Mouse (Mus musculus): ENCODE measurements around the gene Tigit.

Tigit gene

DNA sequence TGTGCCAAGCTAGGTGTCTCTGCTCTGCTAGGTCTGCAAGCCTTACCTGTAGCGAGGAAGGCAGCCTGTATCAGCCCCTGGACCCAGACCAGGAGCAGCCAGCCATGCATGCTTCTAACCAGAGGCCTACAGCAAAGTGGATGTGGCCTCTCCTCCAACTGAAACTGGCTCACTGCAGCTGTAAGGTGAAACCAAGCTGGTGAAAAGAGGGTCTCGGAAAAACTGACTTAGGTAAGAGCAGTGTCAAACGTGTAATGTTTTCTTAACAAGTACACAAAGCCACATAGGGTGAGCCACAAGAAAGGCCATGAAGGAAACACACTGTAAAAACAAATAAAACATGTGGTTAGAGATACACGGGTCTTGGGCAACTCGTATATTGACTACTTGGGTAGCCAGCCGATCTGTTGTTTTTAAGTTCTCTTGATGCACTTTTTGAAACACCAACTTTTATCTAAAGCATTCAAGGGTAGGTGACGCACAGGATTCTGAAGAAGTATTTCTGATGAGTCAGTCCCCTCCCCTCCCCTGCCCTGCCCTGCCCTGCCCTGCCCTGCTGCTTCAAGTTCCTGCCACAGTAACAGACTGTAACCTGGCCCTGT lies at the start of gene Tigit:
Gene Tigit, minus strand, starts transcription at position 169 of the 602 bp plus-strand sequence.
- DNase-seq, result no peak

- DNase-seq, result no peak
Observed at GRCm38 (mm10) chr16:43711361-43711760, 47.4 kb upstream of the Tigit start.

GRCm38 (mm10) chr16:43710651-43711050 lies 46.7 kb upstream of the Tigit start:
- no peak for DNase-seq

GRCm38 (mm10) chr16:43710134-43710475 lies 46.2 kb upstream of the Tigit start:
- DNase-seq, result no peak

- DNase-seq, result no peak
Observed at GRCm38 (mm10) chr16:43709432-43710133, 45.6 kb upstream of the Tigit start.

- no peak for DNase-seq
Observed at GRCm38 (mm10) chr16:43709062-43709413, 45.1 kb upstream of the Tigit start.

- DNase-seq, result no peak
Observed at GRCm38 (mm10) chr16:43708335-43709061, 44.6 kb upstream of the Tigit start.

DNA sequence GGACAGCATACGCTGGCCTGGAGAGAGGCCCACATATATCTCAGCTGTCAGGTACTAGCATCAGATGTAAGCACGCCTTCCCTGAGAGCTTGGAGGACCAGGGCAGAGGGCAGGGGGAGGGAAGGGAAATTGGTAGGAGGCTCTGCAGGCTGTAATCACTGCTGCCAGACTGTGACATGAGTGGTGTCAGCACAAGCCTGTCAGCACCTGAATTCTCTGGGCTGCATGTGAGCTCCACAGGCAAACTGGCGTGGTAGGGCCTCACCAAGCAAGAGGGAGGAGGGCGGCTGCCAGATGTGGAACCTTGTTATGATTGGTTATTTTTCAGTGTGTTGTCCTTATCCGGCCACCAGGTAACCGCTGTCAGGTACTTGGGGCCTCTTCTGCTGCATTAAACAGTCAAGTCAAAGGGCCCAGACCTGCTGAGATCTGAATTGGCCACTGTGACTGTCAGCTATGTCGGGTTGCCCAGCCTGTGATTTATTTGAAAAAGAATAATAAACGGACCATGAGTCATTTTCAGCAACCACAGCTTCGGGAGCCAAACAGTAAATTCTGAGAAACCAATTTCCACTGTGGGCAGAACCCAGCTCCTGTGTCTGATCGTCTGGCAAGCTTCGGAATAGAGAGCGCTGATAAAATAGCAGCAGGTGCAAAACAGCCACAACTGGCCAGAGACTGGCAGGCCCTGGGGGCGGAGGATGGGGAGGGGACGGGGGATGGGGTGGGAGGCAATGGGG lies 38.0 kb upstream of the Tigit start:
- no peak for DNase-seq

GRCm38 (mm10) chr16:43700575-43700974 lies 36.6 kb upstream of the Tigit start:
- DNase-seq, result no peak

GRCm38 (mm10) chr16:43698735-43699649 lies 35.0 kb upstream of the Tigit start:
- DNase-seq, result no peak

DNA sequence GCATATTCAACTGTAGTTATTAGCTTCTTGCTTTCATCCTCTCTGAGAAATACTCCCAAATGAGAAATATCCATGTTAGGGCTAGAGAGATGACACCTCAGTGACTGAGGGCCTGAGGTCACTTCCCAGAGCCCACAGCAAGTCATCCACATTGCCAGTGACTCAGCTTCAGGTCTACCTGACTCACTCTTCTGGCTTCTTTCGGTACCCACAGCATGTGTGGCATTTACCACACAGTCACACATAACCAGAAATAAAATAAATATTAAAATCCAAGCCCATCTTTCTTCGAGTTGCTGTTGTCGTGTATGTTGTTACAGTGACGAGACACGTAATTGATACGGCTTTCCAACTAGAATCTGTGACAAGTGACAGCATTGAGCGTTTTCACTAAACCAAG lies 33.8 kb upstream of the Tigit start:
- DNase-seq, result no peak

DNA sequence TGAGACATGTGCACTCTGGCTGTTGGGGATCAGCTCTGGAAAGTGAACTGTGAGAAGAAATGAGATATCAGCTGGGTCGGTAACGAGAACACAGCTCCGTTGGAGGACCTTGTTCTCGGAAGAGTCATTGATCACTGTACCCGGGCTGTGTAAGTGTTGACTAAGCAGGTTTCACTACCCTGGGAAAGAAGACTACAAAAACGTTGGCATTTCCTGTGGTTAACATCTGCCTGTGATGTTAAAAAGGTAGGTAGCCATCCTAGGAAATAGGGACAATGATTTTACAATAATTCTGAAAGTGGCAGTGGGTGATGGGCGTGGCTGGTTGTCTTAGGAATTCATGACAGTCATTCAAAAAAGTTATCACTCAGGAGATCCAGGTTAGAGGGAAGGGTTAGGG lies 31.9 kb upstream of the Tigit start:
- no peak for DNase-seq

DNA sequence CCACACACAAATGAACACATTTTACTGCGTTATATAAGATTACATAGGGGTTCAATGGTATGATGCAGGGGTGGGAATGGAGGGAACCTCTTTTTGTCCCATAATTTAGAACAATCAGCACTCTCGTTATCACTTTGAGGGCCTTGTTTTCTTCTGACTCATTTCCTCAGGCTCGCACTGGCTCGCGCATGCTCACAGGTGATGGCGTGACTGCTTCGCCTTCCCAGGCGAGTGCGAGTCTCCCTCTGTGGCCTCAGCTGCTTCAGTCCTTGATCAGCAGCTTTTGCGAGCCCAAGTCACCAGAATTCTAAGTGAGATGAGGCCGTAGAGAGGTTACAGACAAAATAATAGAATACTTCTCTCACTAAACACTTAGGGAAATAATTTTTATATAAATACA lies 30.2 kb upstream of the Tigit start:
- DNase-seq, result no peak

- DNase-seq, result no peak
Observed at GRCm38 (mm10) chr16:43692611-43693010, 28.7 kb upstream of the Tigit start.

DNA sequence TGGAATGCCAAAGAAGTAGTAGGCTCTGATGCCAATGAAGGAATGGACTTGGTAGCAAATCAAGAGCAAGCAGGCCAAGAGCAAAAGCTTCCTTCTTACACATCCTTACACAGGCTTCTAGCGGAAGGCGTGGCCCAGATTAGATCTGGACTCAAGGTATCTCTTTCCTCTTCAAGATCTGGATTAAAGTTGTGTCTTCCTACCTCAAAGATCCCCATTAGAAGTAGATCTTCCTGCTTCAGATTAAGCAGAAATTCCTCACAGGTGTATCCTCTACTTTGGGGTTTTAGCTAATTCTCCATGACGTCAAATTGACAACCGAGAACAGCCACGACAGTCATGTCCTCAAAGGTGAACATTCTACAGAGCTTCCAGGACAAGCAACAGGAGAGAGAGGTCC lies 27.8 kb upstream of the Tigit start:
- DNase-seq, result no peak

DNA sequence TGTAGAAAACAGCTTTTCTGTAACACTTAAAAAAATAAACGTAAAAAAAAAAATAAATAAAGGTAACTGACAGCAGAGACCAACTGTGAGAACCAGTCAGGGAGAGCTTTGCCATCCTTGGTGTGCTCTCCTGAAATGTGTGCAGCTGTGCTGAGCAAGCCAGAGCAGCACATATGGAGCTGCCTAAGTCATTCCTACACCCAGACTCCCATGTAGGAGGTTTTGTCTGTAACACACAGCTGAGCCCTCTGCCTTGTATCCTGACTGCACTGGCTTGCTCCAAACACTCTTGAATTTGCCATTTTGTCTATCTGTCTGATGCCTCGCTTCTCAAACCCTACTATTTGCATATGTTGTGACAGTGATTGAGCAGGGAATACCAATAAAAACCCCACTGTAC lies 27.0 kb upstream of the Tigit start:
- no peak for DNase-seq

- DNase-seq, result no peak
Observed at GRCm38 (mm10) chr16:43690211-43690690, 26.3 kb upstream of the Tigit start.

- DNase-seq, result no peak
Observed at GRCm38 (mm10) chr16:43687968-43688367, 24.0 kb upstream of the Tigit start.

DNA sequence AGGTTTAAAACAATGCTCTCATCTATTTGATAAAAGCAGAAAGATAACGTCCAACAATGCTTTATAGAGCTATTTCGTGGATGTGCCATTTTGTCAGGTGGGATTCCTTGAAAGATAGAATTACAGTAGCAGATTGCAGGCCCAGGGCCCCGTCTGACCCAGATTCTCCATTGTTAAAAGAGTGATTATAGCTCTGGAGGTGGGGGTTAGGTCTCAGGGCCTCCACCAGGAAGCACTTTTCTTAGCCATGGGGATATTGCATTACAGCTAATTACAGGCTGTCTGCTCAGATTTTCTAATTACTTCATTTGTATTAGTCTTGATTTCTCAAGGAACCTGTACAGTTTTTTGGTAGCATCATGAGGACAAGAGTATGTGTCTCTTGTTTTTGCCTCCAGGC lies 10.5 kb upstream of the Tigit start:
- DNase-seq, result no peak

DNA sequence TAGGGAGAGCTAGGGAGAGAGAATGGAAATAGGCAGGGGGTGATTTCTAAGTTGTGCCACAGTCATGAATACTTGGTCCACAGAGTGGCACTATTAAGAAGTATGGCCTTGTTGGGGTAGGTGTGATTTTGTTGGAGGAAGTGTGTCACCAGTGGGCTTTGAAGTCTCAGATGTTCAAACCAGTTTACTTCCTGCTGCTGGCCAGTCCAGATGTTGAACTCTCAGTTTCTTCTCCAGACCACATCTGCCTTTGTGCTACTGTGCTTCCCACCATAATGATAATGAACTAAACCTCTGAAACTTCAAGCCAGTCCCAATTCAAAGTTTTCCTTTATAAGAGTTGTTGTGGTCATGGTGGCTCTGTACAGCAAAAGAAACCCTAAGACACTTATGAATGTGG lies 8.8 kb upstream of the Tigit start:
- DNase-seq, result no peak

DNA sequence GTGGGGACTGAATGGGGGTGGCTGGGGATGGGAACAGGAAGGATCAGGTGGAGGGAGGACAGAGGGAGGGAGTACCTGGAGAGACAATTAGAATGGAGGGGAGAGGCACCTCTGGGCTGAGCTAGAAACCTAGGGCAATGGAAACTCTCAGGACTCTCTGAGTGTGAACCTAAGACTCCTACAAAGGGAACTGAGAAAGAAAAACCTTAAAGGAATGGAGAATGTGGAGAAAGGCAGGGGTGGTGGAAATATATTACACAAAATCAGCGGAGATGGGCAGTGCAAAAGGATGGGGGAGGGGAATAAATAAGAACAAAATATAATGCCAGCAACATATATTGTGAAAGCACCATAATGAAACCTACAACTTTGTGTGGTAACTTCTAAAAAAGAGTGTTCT lies 8.0 kb upstream of the Tigit start:
- DNase-seq, result no peak

- no peak for DNase-seq
Observed at GRCm38 (mm10) chr16:43668294-43668693, 4.3 kb upstream of the Tigit start.
